In genomic region chr11:55364662-55365061, GRCm38 (mm10) we compare ENCODE assay signal across 14 mouse cellular contexts. TPM values are rescaled to one million over a fixed set of nuclear protein-coding genes. Genes with fewer than 3 reads are reported as not detected.
DNase-seq lines count a peak whose midpoint lies in the region; ATAC-seq and TF ChIP-seq lines count a peak whose summit lies in the region.
"Had no signal": no experiment of that assay in that cellular context is flagged by ENCODE, and none has a peak within 500 bp of the region (broad histone marks: within the 10 kb centered on the region; RNA-seq: fewer than 3 reads in every experiment).

No protein-coding gene starts in this region.

- no peak overlapping the region for H3K4me3 ChIP-seq in kidney, adult 2 months (ENCODE audit: insufficient read depth, low read depth, low read length)
- no peak overlapping the region for H3K4me3 ChIP-seq in kidney, embryonic 15.5 days (replicated peaks)

- peak; percentile 63 for DNase-seq in cerebellum, adult 11-12 months
- DNase-seq in cerebellum, postnatal 4 days (ENCODE audit: low spot score in 2 of 2): no peak
- peak; percentile 32 for DNase-seq in kidney, adult 2 months
- peak; percentile 94 for DNase-seq in adipocyte (ENCODE audit: low spot score)
- peak; percentile 67 to 73 for DNase-seq in cerebellum, postnatal 14 days
- no peak for DNase-seq in frontal cortex, postnatal 25 days (ENCODE audit: low spot score in 2 of 2)
- DNase-seq in neural tube, embryonic 10.5 days (ENCODE audit: extremely low spot score, low spot score): no peak
- DNase-seq: heart, adult 11 months; right cerebral cortex, postnatal 25 days had no signal

- 0 out of 2 replicates have a peak, but pooled peaks cover 3% of the 10 kb centered on the region for H3K4me1 ChIP-seq in kidney, adult 2 months (ENCODE audit: control insufficient read depth, insufficient read depth, low read length)
- H3K4me1 ChIP-seq in kidney, embryonic 15.5 days: peaks cover 12% of the 10 kb centered on the region

- no peak overlapping the region for H3K27ac ChIP-seq in kidney, adult 2 months (ENCODE audit: insufficient read depth, low read depth, low read length)
- no peak overlapping the region for H3K27ac ChIP-seq in kidney, embryonic 15.5 days

- no peaks in the 10 kb centered on the region for H3K36me3 ChIP-seq in kidney, adult 2 months (ENCODE audit: control insufficient read depth, insufficient read depth, low read length)
- H3K36me3 ChIP-seq in kidney, embryonic 15.5 days: no peaks in the 10 kb centered on the region

- WGBS in kidney, adult 2 months: 88% methylated on average over 3 of the region's 3 CpGs
- WGBS in kidney, embryonic 15.5 days: 78% methylated on average over 3 of the region's 3 CpGs

- H3K9ac ChIP-seq in kidney, embryonic 15.5 days: no peak overlapping the region

- no peak for ATAC-seq in kidney, embryonic 15.5 days (replicated peaks; ENCODE audit: low FRiP score)
- ATAC-seq: forebrain, embryonic 16.5 days; inflammation-experienced regulatory T-cells, adult 6 months had no signal

- no peak overlapping the region for H3K4me2 ChIP-seq in kidney, embryonic 15.5 days
- H3K4me2 ChIP-seq: liver, embryonic 11.5 days; midbrain, embryonic 11.5 days had no signal

- TF ChIP-seq POLR2A in kidney, adult 2 months (IDR thresholded peaks at IDR 0.05; ENCODE audit: low read depth, low read length): no peak

- no peaks in the 10 kb centered on the region for H3K9me3 ChIP-seq in kidney, embryonic 15.5 days (replicated peaks)

- no peak for TF ChIP-seq CTCF in kidney, adult 2 months (conservative IDR thresholded peaks at IDR 0.05; ENCODE audit: insufficient read depth, insufficient read length, low read depth, low read length)

- H3K27me3 ChIP-seq in kidney, adult 2 months (replicated peaks; ENCODE audit: control insufficient read depth, insufficient read depth, low read length): no peaks in the 10 kb centered on the region
- H3K27me3 ChIP-seq in kidney, embryonic 15.5 days: no peaks in the 10 kb centered on the region

RNA-seq across cellular contexts. Expression of gene Fat2, which starts 28.3 kb away (rescaled TPM):
- 0.06 and 0.11 TPM in 2 replicates for polyA plus RNA-seq in kidney, adult 2 months (2012; rRNA removed)
- polyA plus RNA-seq in kidney, embryonic 15.5 days (2015; fragmentation: Nextera tagmentation; extraction: Ambion mirVana): 0.08 and 0.10 TPM in 2 replicates
- polyA plus RNA-seq: inflammation-experienced regulatory T-cells, adult 6 months; liver, embryonic 11.5 days had no signal

RNA-seq across cellular contexts. Expression of gene Sparc, which starts 58.3 kb away (rescaled TPM):
- 585 and 720 TPM in 2 replicates for polyA plus RNA-seq in kidney, adult 2 months (2012; rRNA removed)
- polyA plus RNA-seq in kidney, embryonic 15.5 days (2015; fragmentation: Nextera tagmentation; extraction: Ambion mirVana): 1,364 and 1,510 TPM in 2 replicates
- polyA plus RNA-seq: inflammation-experienced regulatory T-cells, adult 6 months had no signal

Comparison
In these comparisons a context has a peak if more than half of its experiments do, and no peak if none do; other contexts are left out.
1. DNase-seq: peak in cerebellum, adult 11-12 months (single experiment), kidney, adult 2 months (single experiment), adipocyte (single experiment) and cerebellum, postnatal 14 days (2 of 2); none in cerebellum, postnatal 4 days (0 of 2), frontal cortex, postnatal 25 days (0 of 2) and neural tube, embryonic 10.5 days (single experiment).